Mouse (Mus musculus): ENCODE results near the gene Sept9. TPM values are rescaled to one million over a fixed set of nuclear protein-coding genes. Genes with fewer than 3 reads are reported as not detected.

The Sept9 gene
- polyA plus RNA-seq, 1 experiment from 2014 or later: 166 TPM

GRCm38 (mm10) chr11:117275999-117276398, 76.5 kb downstream of the Sept9 start:
- WGBS: 42% methylated on average over 6 of the region's 6 CpGs
- H3K4me3 ChIP-seq (replicated peaks): no peak overlapping the region
- no peak overlapping the region for H3K9ac ChIP-seq
- no peaks in the 10 kb centered on the region for H3K27me3 ChIP-seq (replicated peaks)
- no peak overlapping the region for H3K27ac ChIP-seq
- no peak for ATAC-seq
- 0 out of 2 replicates have a peak overlapping the region, but pooled peaks have one; percentile 11 for H3K4me2 ChIP-seq (replicated peaks)
- no peaks in the 10 kb centered on the region for H3K36me3 ChIP-seq
- no peaks in the 10 kb centered on the region for H3K9me3 ChIP-seq
- H3K4me1 ChIP-seq (replicated peaks): peaks cover 75% of the 10 kb centered on the region

- no peak overlapping the region for H3K27ac ChIP-seq
- H3K9me3 ChIP-seq: no peaks in the 10 kb centered on the region
- H3K4me2 ChIP-seq (replicated peaks): no peak overlapping the region
- H3K9ac ChIP-seq: no peak overlapping the region
- peaks cover 84% of the 10 kb centered on the region for H3K4me1 ChIP-seq (replicated peaks)
- no peaks in the 10 kb centered on the region for H3K27me3 ChIP-seq (replicated peaks)
- H3K36me3 ChIP-seq: no peaks in the 10 kb centered on the region
- no peak overlapping the region for H3K4me3 ChIP-seq (replicated peaks)
- no peak for ATAC-seq
- 64% methylated on average over 8 of the region's 8 CpGs for WGBS
These were observed 77.5 kb downstream of the Sept9 start for GRCm38 (mm10) chr11:117276946-117277345.

GRCm38 (mm10) chr11:117278113-117278512, 78.7 kb downstream of the Sept9 start:
- no peaks in the 10 kb centered on the region for H3K27me3 ChIP-seq (replicated peaks)
- H3K4me1 ChIP-seq (replicated peaks): peaks cover 76% of the 10 kb centered on the region
- H3K36me3 ChIP-seq: 0 out of 2 replicates have a peak, but pooled peaks cover 2% of the 10 kb centered on the region
- H3K9ac ChIP-seq: no peak overlapping the region
- no peak overlapping the region for H3K27ac ChIP-seq
- no peak for ATAC-seq
- no peaks in the 10 kb centered on the region for H3K9me3 ChIP-seq
- no peak overlapping the region for H3K4me3 ChIP-seq (replicated peaks)
- no peak overlapping the region for H3K4me2 ChIP-seq (replicated peaks)
- WGBS: 24% methylated on average over 1 of the region's 1 CpGs

- Histone ChIP-seq H3K27ac (no peak overlapping the region), H3K27me3 (replicated peaks) (no peaks in the 10 kb centered on the region), H3K4me2 (replicated peaks) (no peak overlapping the region), H3K4me1 (replicated peaks) (peaks cover 72% of the 10 kb centered on the region), H3K9me3 (no peaks in the 10 kb centered on the region), H3K4me3 (replicated peaks) (no peak overlapping the region), H3K9ac (no peak overlapping the region), H3K36me3 (0 out of 2 replicates have a peak, but pooled peaks cover 2% of the 10 kb centered on the region)
- 46% methylated on average over 13 of the region's 13 CpGs for WGBS
- no peak for ATAC-seq
These were observed 79.1 kb downstream of the Sept9 start for GRCm38 (mm10) chr11:117278514-117278913.

- 0 out of 2 replicates have a peak, but pooled peaks cover 2% of the 10 kb centered on the region for H3K36me3 ChIP-seq
- WGBS: 52% methylated on average over 4 of the region's 4 CpGs
- peaks cover 71% of the 10 kb centered on the region for H3K4me1 ChIP-seq (replicated peaks)
- no peak overlapping the region for H3K9ac ChIP-seq
- no peak overlapping the region for H3K4me2 ChIP-seq (replicated peaks)
- no peaks in the 10 kb centered on the region for H3K27me3 ChIP-seq (replicated peaks)
- no peaks in the 10 kb centered on the region for H3K9me3 ChIP-seq
- no peak for ATAC-seq
- no peak overlapping the region for H3K4me3 ChIP-seq (replicated peaks)
- no peak overlapping the region for H3K27ac ChIP-seq
These were observed 80.5 kb downstream of the Sept9 start for GRCm38 (mm10) chr11:117279993-117280392.

GRCm38 (mm10) chr11:117283048-117283888, 83.8 kb downstream of the Sept9 start:
- Histone ChIP-seq H3K4me3 (replicated peaks) (no peak overlapping the region), H3K27ac (0 out of 2 replicates have a peak overlapping the region, but pooled peaks have one; percentile 36), H3K4me1 (replicated peaks) (peaks cover 66% of the 10 kb centered on the region), H3K27me3 (replicated peaks) (no peaks in the 10 kb centered on the region), H3K36me3 (0 out of 2 replicates have a peak, but pooled peaks cover 2% of the 10 kb centered on the region), H3K9ac (no peak overlapping the region), H3K4me2 (replicated peaks) (no peak overlapping the region), H3K9me3 (no peaks in the 10 kb centered on the region)
- 78% methylated on average over 11 of the region's 11 CpGs for WGBS
- ATAC-seq: no peak

- Histone ChIP-seq H3K27me3 (replicated peaks) (no peaks in the 10 kb centered on the region), H3K27ac (0 out of 2 replicates have a peak overlapping the region, but pooled peaks have one; percentile 36), H3K36me3 (0 out of 2 replicates have a peak, but pooled peaks cover 2% of the 10 kb centered on the region), H3K9me3 (no peaks in the 10 kb centered on the region), H3K4me2 (replicated peaks) (no peak overlapping the region), H3K4me3 (replicated peaks) (no peak overlapping the region), H3K4me1 (replicated peaks) (peaks cover 59% of the 10 kb centered on the region), H3K9ac (no peak overlapping the region)
- ATAC-seq: no peak
- WGBS: 59% methylated on average over 6 of the region's 6 CpGs
These were observed 84.5 kb downstream of the Sept9 start for GRCm38 (mm10) chr11:117283889-117284450.

GRCm38 (mm10) chr11:117284721-117285605, 85.5 kb downstream of the Sept9 start:
- Histone ChIP-seq H3K4me1 (replicated peaks) (peaks cover 51% of the 10 kb centered on the region), H3K4me3 (replicated peaks) (no peak overlapping the region), H3K27me3 (replicated peaks) (no peaks in the 10 kb centered on the region), H3K36me3 (0 out of 2 replicates have a peak, but pooled peaks cover 2% of the 10 kb centered on the region), H3K4me2 (replicated peaks) (peak overlapping the region; percentile 7; the same call in 1 of the 2 replicates), H3K27ac (peak overlapping the region; percentile 77), H3K9ac (peak overlapping the region; percentile 26; the same call in 1 of the 2 replicates), H3K9me3 (no peaks in the 10 kb centered on the region)
- 46% methylated on average over 19 of the region's 19 CpGs for WGBS
- ATAC-seq: peak; percentile 69

GRCm38 (mm10) chr11:117285606-117285931, 86.1 kb downstream of the Sept9 start:
- Histone ChIP-seq H3K9ac (peak overlapping the region; percentile 26; the same call in 1 of the 2 replicates), H3K27me3 (replicated peaks) (no peaks in the 10 kb centered on the region), H3K4me1 (replicated peaks) (peaks cover 45% of the 10 kb centered on the region), H3K4me3 (replicated peaks) (no peak overlapping the region), H3K9me3 (no peaks in the 10 kb centered on the region), H3K36me3 (peaks cover 5% of the 10 kb centered on the region; the same call in 1 of the 2 replicates), H3K27ac (peak overlapping the region; percentile 77), H3K4me2 (replicated peaks) (0 out of 2 replicates have a peak overlapping the region, but pooled peaks have one; percentile 7)
- 65% methylated on average over 10 of the region's 10 CpGs for WGBS
- no peak for ATAC-seq

GRCm38 (mm10) chr11:117287792-117288191, 88.3 kb downstream of the Sept9 start:
- Histone ChIP-seq H3K9ac (no peak overlapping the region), H3K4me3 (replicated peaks) (no peak overlapping the region), H3K4me1 (replicated peaks) (peaks cover 30% of the 10 kb centered on the region), H3K4me2 (replicated peaks) (no peak overlapping the region), H3K27me3 (replicated peaks) (no peaks in the 10 kb centered on the region), H3K36me3 (peaks cover 10% of the 10 kb centered on the region), H3K9me3 (no peaks in the 10 kb centered on the region), H3K27ac (no peak overlapping the region)
- WGBS: 72% methylated on average over 3 of the region's 3 CpGs
- no peak for ATAC-seq

- H3K4me3 ChIP-seq (replicated peaks): no peak overlapping the region
- H3K27me3 ChIP-seq (replicated peaks): no peaks in the 10 kb centered on the region
- WGBS: 79% methylated on average over 8 of the region's 8 CpGs
- peaks cover 10% of the 10 kb centered on the region for H3K36me3 ChIP-seq
- H3K9me3 ChIP-seq: no peaks in the 10 kb centered on the region
- no peak overlapping the region for H3K27ac ChIP-seq
- no peak overlapping the region for H3K4me2 ChIP-seq (replicated peaks)
- H3K9ac ChIP-seq: no peak overlapping the region
- ATAC-seq: no peak
- H3K4me1 ChIP-seq (replicated peaks): peaks cover 30% of the 10 kb centered on the region
These were observed 89.3 kb downstream of the Sept9 start for GRCm38 (mm10) chr11:117288765-117289164.
